Mouse (Mus musculus) limb, embryonic 13.5 days (tissue): ENCODE measurements around the gene Lrsam1. TPM values are rescaled to one million over a fixed set of nuclear protein-coding genes. Genes with fewer than 3 reads are reported as not detected.

Experiments
- polyA plus RNA-seq: library from polyadenylated mRNA; unstranded; fragments of >200 nt; fragmentation: Nextera tagmentation; extraction: Ambion mirVana; gene quantifications from 2 replicates; pipeline ENCODE4 v1.2.1, GENCODE M21; 2015

Lrsam1 gene
- polyA plus RNA-seq, 1 experiment from 2014 or later: 13.9 TPM

Other genes starting within 250 kb of the Lrsam1 start
- gene Cdk9, start 248.5 kb downstream of the Lrsam1 start, polyA plus RNA-seq: 106 and 112 TPM in 2 replicates
- 21.2 and 22.9 TPM in 2 replicates for gene Sh2d3c, start 240.6 kb downstream of the Lrsam1 start, polyA plus RNA-seq
- 0.51 TPM in 1 of 2 replicates, not detected in the other for gene 6330409D20Rik, start 220.6 kb downstream of the Lrsam1 start, polyA plus RNA-seq
- 72.7 and 74.5 TPM in 2 replicates for gene Tor2a, start 204.4 kb downstream of the Lrsam1 start, polyA plus RNA-seq
- 0.37 and 0.61 TPM in 2 replicates for gene Ttc16, start 186.0 kb downstream of the Lrsam1 start, polyA plus RNA-seq
- 5.2 and 6.7 TPM in 2 replicates for gene Ptrh1, start 185.8 kb downstream of the Lrsam1 start, polyA plus RNA-seq
- gene Cfap157, start 177.2 kb downstream of the Lrsam1 start, polyA plus RNA-seq: 1.3 TPM in 2 replicates
- gene Stxbp1, start 114.4 kb downstream of the Lrsam1 start, polyA plus RNA-seq: 20.8 and 20.9 TPM in 2 replicates
- gene Fam129b, start 85.5 kb downstream of the Lrsam1 start, polyA plus RNA-seq: 48.5 and 55.8 TPM in 2 replicates
- 159 and 175 TPM in 2 replicates for gene Rpl12, start 55 bp downstream of the Lrsam1 start, polyA plus RNA-seq
- 27.3 and 28.9 TPM in 2 replicates for gene Slc2a8, start 20.5 kb upstream of the Lrsam1 start, polyA plus RNA-seq
- 13.4 and 13.8 TPM in 2 replicates for gene Garnl3, start 170.0 kb upstream of the Lrsam1 start, polyA plus RNA-seq